Mouse (Mus musculus) kidney, postnatal 36 days (tissue): ENCODE results near the gene Cenpc1.
A peak's percentile ranks its signal among the peaks of the same experiment; 100 is the strongest.

ENCODE experiments used
- DNase-seq, 2 experiments: peaks; one replicate each; pipeline ENCODE4 v3.0.0; 2021 to 2022; ENCODE audit warnings: mixed read lengths in 2 of 2

The Cenpc1 gene

GRCm38 (mm10) chr5:86065101-86065875 is at the start of gene Cenpc1:
TSS of gene Cenpc1 (minus strand) at chr5:86065583.
- peak; percentile 98 to 99 for DNase-seq

- no peak for DNase-seq
These were observed 48.6 kb upstream of the Cenpc1 start for GRCm38 (mm10) chr5:86113997-86114396.

DNA sequence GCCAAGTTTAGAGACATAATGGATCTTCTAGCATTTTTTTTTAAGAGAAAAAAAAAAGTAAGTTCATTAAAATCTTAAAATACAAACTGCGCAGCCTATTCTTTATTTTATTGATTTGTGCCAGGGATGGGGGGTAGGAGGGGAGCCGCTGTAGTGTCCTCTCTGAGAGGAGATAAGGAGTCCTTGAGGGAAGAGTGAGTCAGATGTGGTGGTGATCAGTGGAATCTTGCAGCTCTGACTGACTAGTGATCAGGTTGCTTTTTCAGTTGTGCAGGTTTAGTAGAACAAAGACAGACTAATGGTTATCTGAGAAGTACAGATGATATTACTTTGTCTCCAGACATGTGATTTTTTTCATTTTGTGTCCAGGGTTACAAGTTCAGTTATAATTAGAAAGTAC is 47.7 kb upstream of the Cenpc1 start:
- no peak for DNase-seq

DNA sequence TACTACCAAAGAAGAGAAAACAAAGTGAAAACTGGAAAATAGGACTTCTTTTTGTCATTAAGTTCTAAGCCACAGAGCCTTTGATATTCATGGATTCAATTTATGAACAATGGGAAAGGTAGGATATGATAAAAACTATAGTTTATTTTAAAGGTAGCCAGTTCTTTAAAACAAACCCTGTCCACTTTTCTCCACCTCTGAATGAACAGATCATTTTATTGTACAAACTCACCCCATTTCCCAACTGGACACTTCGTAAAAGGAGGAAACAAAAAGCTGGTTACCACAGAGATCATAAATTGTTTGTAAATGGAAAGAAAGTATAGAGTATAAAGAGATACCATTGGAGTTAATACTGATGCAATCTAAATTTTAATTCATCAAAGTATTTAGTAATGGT is 45.7 kb upstream of the Cenpc1 start:
- no peak for DNase-seq

DNA sequence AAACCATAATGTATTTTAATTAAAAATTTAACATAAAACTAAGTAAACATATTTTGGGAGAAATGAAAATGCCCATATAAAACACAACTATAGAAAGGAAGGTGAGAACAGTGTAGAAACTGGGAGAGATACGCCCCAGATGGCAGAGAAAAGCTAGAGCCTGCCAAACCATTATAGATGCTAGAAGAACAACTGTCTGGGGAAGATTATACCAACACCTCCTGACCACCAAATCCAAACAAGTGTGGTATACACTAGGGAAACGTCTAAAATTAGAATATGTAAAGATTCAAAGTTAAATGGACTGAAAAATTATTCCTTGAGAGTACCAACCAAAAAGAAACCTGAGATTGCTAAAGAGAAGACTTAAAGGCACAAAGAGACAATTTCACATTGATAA is 41.2 kb upstream of the Cenpc1 start:
- no peak for DNase-seq

GRCm38 (mm10) chr5:86102176-86102575 is 36.8 kb upstream of the Cenpc1 start:
- no peak for DNase-seq

GRCm38 (mm10) chr5:86100621-86101020 is 35.2 kb upstream of the Cenpc1 start:
- no peak for DNase-seq

DNA sequence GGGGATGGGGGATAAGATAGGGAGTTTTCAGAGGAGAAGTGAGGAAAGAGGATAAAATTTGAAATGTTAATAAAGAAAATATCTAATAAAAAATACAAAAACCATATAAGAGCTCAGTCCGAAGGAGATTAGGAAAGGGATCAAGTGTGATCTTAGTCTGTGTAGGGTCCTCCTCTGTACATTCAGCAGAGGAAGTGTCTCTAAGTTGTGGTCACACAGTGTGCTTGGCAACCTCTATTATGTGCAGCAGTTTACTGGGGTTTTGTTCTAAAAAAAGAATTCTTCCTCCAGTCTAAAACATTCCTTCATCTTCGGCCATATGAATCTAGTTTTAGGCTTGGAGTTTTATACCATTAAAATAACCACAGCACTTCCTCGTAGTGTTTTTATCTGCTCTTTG is 33.6 kb upstream of the Cenpc1 start:
- no peak for DNase-seq

GRCm38 (mm10) chr5:86094754-86095153 is 29.4 kb upstream of the Cenpc1 start:
- DNase-seq: no peak

DNA sequence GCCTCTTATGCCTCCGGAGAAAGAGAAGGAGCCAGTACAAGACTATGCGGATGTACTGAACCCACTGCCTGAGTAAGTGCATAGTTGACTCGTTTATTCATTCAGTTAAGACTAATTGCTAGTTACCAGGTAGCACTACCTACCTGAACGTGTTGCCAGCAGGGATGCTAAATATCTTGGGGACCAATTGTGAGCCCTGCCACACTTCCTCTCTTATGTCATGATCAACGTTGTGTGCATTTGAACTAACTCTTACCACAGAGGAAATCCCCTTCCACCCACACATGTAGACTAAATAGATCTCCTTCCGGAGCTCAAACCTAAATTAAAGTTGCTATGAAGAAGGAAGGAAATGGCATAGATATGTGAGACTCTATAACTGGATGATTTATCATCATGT is 21.4 kb upstream of the Cenpc1 start:
- DNase-seq: no peak

DNA sequence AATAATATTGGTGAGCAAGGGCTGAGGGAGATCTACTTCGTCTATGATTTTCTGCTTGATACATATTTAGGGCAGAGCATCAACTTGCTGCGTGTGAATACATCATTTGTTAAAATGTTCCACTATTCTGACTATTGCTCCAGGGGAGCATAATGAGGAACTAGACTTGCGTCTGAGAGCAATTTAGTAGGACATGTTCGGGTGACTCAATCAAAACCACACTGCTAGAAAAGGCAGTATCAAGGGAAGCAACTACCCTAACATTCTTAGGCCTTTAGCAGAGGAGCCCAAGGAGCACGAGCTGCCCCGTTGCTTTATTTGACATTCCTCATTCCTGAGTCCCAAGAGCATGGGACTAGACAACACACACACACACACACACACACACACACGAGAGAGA is 19.6 kb upstream of the Cenpc1 start:
- no peak for DNase-seq

- peak; percentile 4 to 14 for DNase-seq
These were observed 18.6 kb upstream of the Cenpc1 start for GRCm38 (mm10) chr5:86083987-86084386.

DNA sequence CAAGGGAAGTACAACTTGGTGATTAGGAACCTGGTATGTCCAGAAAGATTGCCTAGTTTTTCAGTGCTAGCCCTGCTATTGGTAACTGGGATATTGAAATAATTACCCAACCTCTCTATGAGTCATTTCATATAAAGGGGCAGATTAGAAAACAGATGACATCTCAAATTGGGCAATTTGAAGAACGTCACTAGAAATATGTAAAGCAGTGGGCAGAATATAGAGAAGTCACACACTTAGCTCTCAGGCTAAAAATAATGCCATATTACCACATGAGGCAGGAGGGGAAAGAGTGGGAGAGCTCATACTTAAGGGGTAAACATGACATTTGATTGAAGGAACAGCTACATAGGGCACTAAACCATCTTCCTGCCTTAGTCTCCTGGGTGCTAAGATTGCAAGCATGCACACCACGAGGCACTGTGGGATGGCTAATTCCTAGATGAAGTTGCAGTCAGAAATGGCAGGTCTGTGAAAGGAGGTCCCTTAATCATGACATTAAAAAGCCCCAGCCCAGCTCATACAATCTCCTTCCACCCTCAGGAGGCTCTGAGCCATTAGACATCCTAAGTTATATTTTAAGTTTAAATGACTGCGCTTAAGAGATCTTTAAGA is 13.4 kb upstream of the Cenpc1 start:
- DNase-seq: no peak

DNA sequence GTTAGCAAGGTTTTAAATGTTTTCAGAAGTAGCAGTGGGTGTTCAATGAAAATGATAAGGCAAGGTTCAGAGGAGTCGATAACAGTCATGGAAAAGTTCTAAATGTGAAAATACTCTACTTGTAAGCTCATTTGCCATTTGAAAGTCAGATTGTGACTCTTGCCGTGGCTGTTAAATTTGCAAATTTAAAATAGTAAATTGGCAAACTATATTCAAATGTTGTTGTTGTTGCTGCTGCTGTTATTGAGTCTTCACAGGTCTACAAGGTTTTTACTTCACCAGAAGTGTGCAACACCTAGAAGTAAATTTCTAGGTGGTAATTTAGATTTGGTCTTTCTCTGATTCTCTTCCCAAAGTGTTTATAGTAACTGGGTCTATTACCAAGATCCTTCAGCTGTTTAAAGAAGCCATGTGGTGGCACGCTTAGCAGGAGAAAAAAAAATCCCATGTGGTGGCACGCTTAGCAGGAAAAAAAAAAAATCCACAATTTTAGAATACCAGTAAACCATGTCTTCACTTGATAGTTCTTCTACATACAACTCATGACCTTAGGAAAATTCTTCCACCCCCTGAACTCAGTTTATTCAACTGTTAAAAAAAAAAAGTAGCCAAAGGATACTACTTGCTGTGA is 7.5 kb upstream of the Cenpc1 start:
- no peak for DNase-seq

- DNase-seq: peak in 1 of 2 experiments; percentile 5
These were observed 6.2 kb upstream of the Cenpc1 start, which contains the start of gene Stap1 for GRCm38 (mm10) chr5:86071538-86071937. TSS of gene Stap1 (plus strand) at chr5:86071746.

- DNase-seq: no peak
These were observed 3.7 kb upstream of the Cenpc1 start for GRCm38 (mm10) chr5:86069121-86069520.

- DNase-seq: no peak
These were observed 3.1 kb upstream of the Cenpc1 start for GRCm38 (mm10) chr5:86068451-86068850.

DNA sequence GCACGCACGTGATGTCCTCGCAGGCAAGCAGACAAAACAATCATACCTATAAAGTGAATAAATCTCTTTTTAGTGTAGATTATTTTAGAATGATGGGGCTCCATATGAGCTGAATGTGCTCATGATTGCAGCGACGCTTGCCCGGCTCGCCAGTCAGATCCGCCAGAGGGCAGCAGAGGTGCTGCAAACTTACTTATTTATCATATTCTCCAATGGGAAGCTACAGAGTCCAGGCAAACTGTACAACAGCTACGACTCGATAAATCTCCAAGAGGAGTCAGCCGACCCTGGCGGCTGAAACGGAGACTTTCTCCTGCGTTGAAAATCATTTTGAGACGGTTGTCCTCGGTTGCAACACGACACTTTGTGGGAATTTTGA is 1.2 kb upstream of the Cenpc1 start:
- peak; percentile 86 to 93 for DNase-seq

- no peak for DNase-seq
These were observed 630 bp upstream of the Cenpc1 start for GRCm38 (mm10) chr5:86065876-86066550.

- no peak for DNase-seq
These were observed 1.9 kb downstream of the Cenpc1 start for GRCm38 (mm10) chr5:86063501-86063900.

DNA sequence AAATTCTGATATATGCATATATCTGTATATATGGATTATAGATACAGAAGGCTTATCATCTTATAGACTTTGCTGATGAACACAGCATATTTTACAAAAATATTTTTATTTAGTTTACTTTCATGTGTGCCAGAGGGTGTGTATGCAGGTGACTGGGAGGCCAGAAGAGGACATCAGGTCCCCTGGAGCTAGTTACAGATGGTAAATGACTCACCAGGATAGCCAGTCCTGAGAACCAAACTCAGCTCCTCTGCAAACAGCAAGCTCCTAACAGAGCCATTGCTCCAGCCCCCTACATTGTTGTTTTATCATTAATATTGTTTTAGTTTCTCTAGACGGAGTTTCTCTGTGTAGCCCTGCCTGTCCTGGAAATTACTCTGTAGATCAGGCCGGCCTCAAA is 35.6 kb downstream of the Cenpc1 start:
- DNase-seq: no peak

DNA sequence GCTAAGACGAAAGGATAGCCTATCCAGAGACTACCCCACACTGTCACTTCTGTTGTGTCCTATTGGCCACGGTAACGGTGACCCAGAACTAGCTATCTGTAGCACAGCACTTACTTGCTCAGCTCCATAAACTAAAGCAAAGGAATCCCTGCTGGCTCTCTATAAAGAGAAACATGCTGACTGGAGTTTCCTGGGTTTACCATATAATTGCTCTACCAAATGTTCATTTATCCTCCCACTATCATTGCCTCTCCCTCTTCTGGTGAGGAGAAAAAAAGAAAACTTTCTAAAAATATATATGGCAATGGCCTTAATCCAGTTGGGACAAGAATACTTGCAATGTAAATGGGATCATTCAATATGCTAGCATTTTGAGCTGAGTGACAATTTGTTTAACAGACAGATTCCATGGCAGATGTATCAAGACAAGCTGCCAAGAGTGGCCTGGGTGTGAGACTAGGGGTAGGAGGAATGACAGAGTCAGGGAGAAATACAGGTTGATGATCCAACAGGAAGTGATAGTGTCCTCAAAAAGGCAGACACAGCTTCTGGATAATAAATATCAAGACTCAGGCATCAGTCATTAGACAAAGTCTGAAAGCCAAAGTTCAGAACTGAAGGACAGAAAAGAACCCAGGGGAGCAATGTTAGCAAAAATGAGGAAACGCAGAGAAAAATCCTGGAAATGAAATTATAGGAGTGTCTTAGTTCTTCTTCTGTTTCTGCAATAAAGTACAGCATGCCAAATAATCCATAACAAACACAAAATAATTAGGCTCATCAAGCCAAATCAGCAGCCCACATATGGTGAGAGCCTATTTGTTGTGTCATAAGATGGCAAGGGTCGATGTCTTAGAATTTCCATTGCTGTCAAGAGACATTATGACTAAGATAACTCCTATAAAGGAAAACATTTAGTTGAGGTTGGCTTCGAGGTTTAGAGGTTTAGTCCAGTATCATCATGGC is 68.6 kb downstream of the Cenpc1 start:
- DNase-seq: no peak
